Mouse (Mus musculus) hindbrain, embryonic 10.5 days (tissue): ENCODE data around the gene H2-M9. TPM values are rescaled to one million over a fixed set of nuclear protein-coding genes. Genes with fewer than 3 reads are reported as not detected.

Experiments used
- DNase-seq: peaks from one replicate; pipeline ENCODE4 v3.0.0-alpha.2; 2017; ENCODE audit warnings: low spot score
- H3K27ac ChIP-seq: fragments of 300-500 bp; sonication (generic); 2 replicates; pipeline ENCODE4 v1.5.1; 2016; ENCODE audit warnings: mild to moderate bottlenecking, moderate library complexity
- H3K27me3 ChIP-seq: fragments of 300-500 bp; sonication (generic); 2 replicates; pipeline ENCODE4 v1.6.1; 2016; ENCODE audit warnings: mild to moderate bottlenecking; ENCODE audit not compliant: poor library complexity, insufficient read depth, severe bottlenecking
- H3K36me3 ChIP-seq: fragments of 300-500 bp; sonication (generic); 2 replicates; pipeline ENCODE4 v1.6.1; 2016; ENCODE audit warnings: mild to moderate bottlenecking, moderate library complexity
- H3K4me1 ChIP-seq: fragments of 300-500 bp; sonication (generic); replicated peaks from 2 replicates; pipeline ENCODE4 v1.6.1; 2016; ENCODE audit warnings: mild to moderate bottlenecking
- H3K4me3 ChIP-seq: fragments of 300-500 bp; sonication (generic); 2 replicates; pipeline ENCODE4 v1.5.1; 2016; ENCODE audit warnings: mild to moderate bottlenecking, moderate library complexity
- H3K9me3 ChIP-seq: fragments of 300-500 bp; sonication (generic); 2 replicates; pipeline ENCODE4 v1.6.1; 2016; ENCODE audit warnings: mild to moderate bottlenecking, moderate library complexity
- WGBS: fragments of 180-500 bp; shearing (Covaris S2); methylation state at CpG from one replicate; pipeline ENCODE4 v1.1.7; 2016; 5-methylcytosine and 5-hydroxymethylcytosine counted together
- polyA plus RNA-seq: library from polyadenylated mRNA; unstranded; fragments of >200 nt; fragmentation: Nextera tagmentation; extraction: Ambion mirVana; gene quantifications from 2 replicates; pipeline ENCODE4 v1.2.1, GENCODE M21; 2016

Gene H2-M9
- not detected in 2 replicates for polyA plus RNA-seq

GRCm38 (mm10) chr17:36642566-36642965 lies at the start of gene H2-M9:
Gene H2-M9 (minus strand): TSS chr17:36642666.
- no peak within 1 kb of the TSS for H3K27ac ChIP-seq
- H3K27me3 ChIP-seq: no peaks in the 10 kb centered on the region

GRCm38 (mm10) chr17:36672119-36672518 lies 29.7 kb upstream of the H2-M9 start, which contains the start of gene H2-M1:
Gene H2-M1 (minus strand): TSS chr17:36672219.
- WGBS: 81% methylated on average over 3 of the region's 3 CpGs

More at GRCm38 (mm10) chr17:36642566-36642965, at the start of gene H2-M9:
- WGBS: 93% methylated on average over 3 of the region's 3 CpGs
- H3K4me3 ChIP-seq: no peak within 1 kb of the TSS
- no peak for DNase-seq
- no peaks in the 10 kb centered on the region for H3K36me3 ChIP-seq
- no peaks in the 10 kb centered on the region for H3K9me3 ChIP-seq
- no peaks in the 10 kb centered on the region for H3K4me1 ChIP-seq

More at GRCm38 (mm10) chr17:36672119-36672518, 29.7 kb upstream of the H2-M9 start, which contains the start of gene H2-M1:
- no peak for DNase-seq
- Histone ChIP-seq H3K36me3 (no peaks in the 10 kb centered on the region), H3K27me3 (no peaks in the 10 kb centered on the region), H3K4me1 (no peaks in the 10 kb centered on the region), H3K4me3 (no peak within 1 kb of the TSS), H3K9me3 (no peaks in the 10 kb centered on the region), H3K27ac (no peak within 1 kb of the TSS)

Other genes with a start within 250 kb of the H2-M9 start
- not detected in 2 replicates for gene H2-M10.4, start 180.3 kb downstream of the H2-M9 start, polyA plus RNA-seq
- not detected in 2 replicates for gene H2-M11, start 95.6 kb downstream of the H2-M9 start, polyA plus RNA-seq
- not detected in 2 replicates for gene H2-M1, start 29.6 kb upstream of the H2-M9 start, polyA plus RNA-seq
- gene H2-M10.5, start 130.2 kb upstream of the H2-M9 start, polyA plus RNA-seq: not detected in 2 replicates
- gene H2-M10.6, start 169.5 kb upstream of the H2-M9 start, polyA plus RNA-seq: not detected in 2 replicates
- 47.2 and 48.2 TPM in 2 replicates for gene Trim26, start 194.5 kb upstream of the H2-M9 start, polyA plus RNA-seq
- 0.14 and 0.36 TPM in 2 replicates for gene Trim15, start 224.5 kb upstream of the H2-M9 start, polyA plus RNA-seq
- gene Trim10, start 226.9 kb upstream of the H2-M9 start, polyA plus RNA-seq: 6.7 and 7.3 TPM in 2 replicates
- not detected in 2 replicates for gene Trim40, start 247.5 kb upstream of the H2-M9 start, polyA plus RNA-seq